Mouse (Mus musculus) cerebellum, adult 9-11 months (tissue): ENCODE results near the gene Ncam1.

Source experiments
- DNase-seq: peaks from one replicate; pipeline ENCODE4 v3.0.0; 2022

Gene Ncam1

GRCm38 (mm10) chr9:49746176-49746575 is 52.5 kb downstream of the Ncam1 start:
- DNase-seq, result no peak

- DNase-seq, result no peak
Observed at GRCm38 (mm10) chr9:49745696-49746095, 53.0 kb downstream of the Ncam1 start.

GRCm38 (mm10) chr9:49744286-49744685 is 54.4 kb downstream of the Ncam1 start:
- no peak for DNase-seq

- DNase-seq, result no peak
Observed at GRCm38 (mm10) chr9:49739935-49740334, 58.8 kb downstream of the Ncam1 start.

- DNase-seq, result no peak
Observed at GRCm38 (mm10) chr9:49738546-49738945, 60.2 kb downstream of the Ncam1 start.

- no peak for DNase-seq
Observed at GRCm38 (mm10) chr9:49737166-49737565, 61.6 kb downstream of the Ncam1 start.

GRCm38 (mm10) chr9:49734348-49735007 is 64.2 kb downstream of the Ncam1 start:
- DNase-seq, result no peak

GRCm38 (mm10) chr9:49733726-49734125 is 65.0 kb downstream of the Ncam1 start:
- peak; percentile 78 for DNase-seq

GRCm38 (mm10) chr9:49729479-49729878 is 69.2 kb downstream of the Ncam1 start:
- no peak for DNase-seq

GRCm38 (mm10) chr9:49728211-49728610 is 70.5 kb downstream of the Ncam1 start:
- no peak for DNase-seq

- DNase-seq, result peak; percentile 84
Observed at GRCm38 (mm10) chr9:49722765-49723164, 76.0 kb downstream of the Ncam1 start.

GRCm38 (mm10) chr9:49715121-49715520 is 83.6 kb downstream of the Ncam1 start:
- peak; percentile 75 for DNase-seq

GRCm38 (mm10) chr9:49714091-49714490 is 84.6 kb downstream of the Ncam1 start:
- DNase-seq, result no peak

- no peak for DNase-seq
Observed at GRCm38 (mm10) chr9:49707646-49708045, 91.1 kb downstream of the Ncam1 start.

GRCm38 (mm10) chr9:49704196-49704967 is 94.3 kb downstream of the Ncam1 start:
- no peak for DNase-seq

GRCm38 (mm10) chr9:49695371-49695770 is 103.4 kb downstream of the Ncam1 start:
- DNase-seq, result no peak

GRCm38 (mm10) chr9:49692791-49693190 is 105.9 kb downstream of the Ncam1 start:
- DNase-seq, result peak; percentile 21

- no peak for DNase-seq
Observed at GRCm38 (mm10) chr9:49691344-49691743, 107.4 kb downstream of the Ncam1 start.

GRCm38 (mm10) chr9:49683566-49684273 is 115.0 kb downstream of the Ncam1 start:
- DNase-seq, result no peak

- no peak for DNase-seq
Observed at GRCm38 (mm10) chr9:49681848-49682469, 116.8 kb downstream of the Ncam1 start.

GRCm38 (mm10) chr9:49679270-49679669 is 119.5 kb downstream of the Ncam1 start:
- no peak for DNase-seq

- DNase-seq, result no peak
Observed at GRCm38 (mm10) chr9:49675696-49676465, 122.8 kb downstream of the Ncam1 start.
